Mouse (Mus musculus) liver, postnatal 0 days (tissue): ENCODE measurements around the gene Rex1bd. TPM values are rescaled to one million over a fixed set of nuclear protein-coding genes. Genes with fewer than 3 reads are reported as not detected.

Experiments used
- ATAC-seq: fragments of 200-750 bp; cut with Nextera tagmentation; 2 replicates; pipeline ENCODE4 v1.8.0; 2017; ENCODE audit warnings: mild to moderate bottlenecking, moderate library complexity
- DNase-seq: peaks from one replicate; pipeline ENCODE4 v3.0.0-alpha.2; 2016
- H3K27ac ChIP-seq: fragments of 300-500 bp; sonication (generic); 2 replicates; pipeline ENCODE4 v1.5.1; 2014; ENCODE audit warnings: antibody characterized with exemption, moderate library complexity, mild to moderate bottlenecking, low read depth
- H3K27me3 ChIP-seq: fragments of 300-500 bp; sonication (generic); 2 replicates; pipeline ENCODE4 v1.6.1; 2014; ENCODE audit warnings: low read length, control low read depth, mixed read lengths; ENCODE audit not compliant: insufficient read depth
- H3K36me3 ChIP-seq: fragments of 300-500 bp; sonication (generic); replicated peaks from 2 replicates; pipeline ENCODE4 v1.6.1; 2014; ENCODE audit warnings: mild to moderate bottlenecking, control low read depth, low read length, moderate library complexity, mixed read lengths; ENCODE audit not compliant: insufficient read depth
- H3K4me1 ChIP-seq: fragments of 300-500 bp; sonication (generic); 2 replicates; pipeline ENCODE4 v1.6.1; 2014; ENCODE audit warnings: antibody characterized with exemption, mild to moderate bottlenecking, control low read depth; ENCODE audit not compliant: insufficient read depth
- H3K4me2 ChIP-seq: fragments of 300-500 bp; sonication (generic); 2 replicates; pipeline ENCODE4 v1.6.1; 2014; ENCODE audit warnings: low read depth, mild to moderate bottlenecking, low read length, moderate library complexity, mixed read lengths
- H3K4me3 ChIP-seq: fragments of 300-500 bp; sonication (generic); 2 replicates; pipeline ENCODE4 v1.5.1; 2014; ENCODE audit warnings: low read depth, low read length
- H3K9ac ChIP-seq: fragments of 300-500 bp; sonication (generic); replicated peaks from 2 replicates; pipeline ENCODE4 v1.6.1; 2014; ENCODE audit warnings: mild to moderate bottlenecking, moderate library complexity
- H3K9me3 ChIP-seq: fragments of 300-500 bp; sonication (generic); 2 replicates; pipeline ENCODE4 v1.6.1; 2016; ENCODE audit warnings: mild to moderate bottlenecking, control low read depth, low read length, mixed read lengths
- CTCF ChIP-seq: sonication (generic); IDR thresholded peaks from 2 replicates; pipeline ENCODE4 v1.5.1; 2016; ENCODE audit warnings: antibody characterized with exemption, low read depth
- EP300 ChIP-seq: IDR thresholded peaks from 2 replicates; pipeline ENCODE4 v1.6.1; 2016; ENCODE audit warnings: antibody characterized with exemption, low read depth, mild to moderate bottlenecking
- WGBS: fragments of 180-500 bp; shearing (Covaris S2); extraction: QIAGEN DNeasy Blood & Tissue Kit; methylation state at CpG from one replicate; pipeline ENCODE4 v1.1.7; 2014; ENCODE audit not compliant: insufficient replicate concordance; 5-methylcytosine and 5-hydroxymethylcytosine counted together
- polyA plus RNA-seq: library from polyadenylated mRNA; unstranded; fragments of >200 nt; fragmentation: Nextera tagmentation; extraction: Ambion mirVana; gene quantifications from 2 replicates; pipeline ENCODE4 v1.2.1, GENCODE M21; 2015

Rex1bd gene
- polyA plus RNA-seq, 1 experiment from 2014 or later, result 52.3 TPM

DNA sequence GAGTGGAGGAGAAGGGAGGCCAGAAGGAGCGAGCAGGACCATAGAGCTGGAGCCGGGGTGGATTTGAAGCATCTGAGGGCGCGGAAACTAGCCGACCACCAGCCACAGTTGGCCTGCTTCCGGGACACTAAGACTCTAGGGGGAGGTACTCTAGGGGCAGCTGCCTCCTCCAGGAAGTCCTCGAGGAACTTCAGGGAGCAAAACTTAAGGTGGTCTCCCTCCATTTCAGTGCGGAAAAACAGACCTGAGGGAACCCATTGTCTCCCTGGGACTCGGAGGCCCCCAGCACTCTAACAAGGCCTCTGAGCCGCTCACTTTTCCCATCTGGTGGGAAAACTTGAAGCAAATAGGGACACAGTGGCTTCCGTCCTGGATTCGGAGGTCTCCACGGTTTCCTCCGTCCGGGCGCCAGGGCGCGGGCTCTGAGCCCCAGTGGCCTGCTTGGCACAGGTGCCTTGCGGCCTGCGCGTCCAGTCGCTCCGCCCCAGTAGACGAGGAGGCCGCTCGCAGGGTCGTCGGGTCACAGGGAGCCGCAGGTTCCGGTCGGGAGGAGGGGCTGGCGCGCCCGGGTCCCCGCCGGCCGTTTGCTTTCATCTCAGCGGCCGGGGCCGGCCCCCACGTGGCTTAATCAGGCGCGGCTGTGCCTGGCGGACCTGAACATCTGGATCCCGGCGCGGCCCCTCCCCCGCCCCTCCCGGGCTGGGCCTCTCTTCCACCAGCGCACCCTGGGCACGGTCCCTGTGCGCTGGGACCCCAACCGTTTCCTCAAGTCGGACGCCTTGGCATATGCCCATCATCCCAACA lies 18.4 kb downstream of the Rex1bd start:
- ATAC-seq (peak; percentile 39), DNase-seq (no peak)
- no peak overlapping the region for H3K27ac ChIP-seq
- TF ChIP-seq CTCF (no peak), EP300 (no peak)
- H3K9ac ChIP-seq, result no peak overlapping the region
- H3K4me3 ChIP-seq, result peak overlapping the region; percentile 39
- H3K27me3 ChIP-seq, result peaks cover 96% of the 10 kb centered on the region
- H3K36me3 ChIP-seq, result no peaks in the 10 kb centered on the region
- 2% methylated on average over 47 of the region's 55 CpGs for WGBS
- H3K9me3 ChIP-seq, result no peaks in the 10 kb centered on the region
- H3K4me1 ChIP-seq, result peaks cover 23% of the 10 kb centered on the region
- H3K4me2 ChIP-seq, result peak overlapping the region; percentile 67

DNA sequence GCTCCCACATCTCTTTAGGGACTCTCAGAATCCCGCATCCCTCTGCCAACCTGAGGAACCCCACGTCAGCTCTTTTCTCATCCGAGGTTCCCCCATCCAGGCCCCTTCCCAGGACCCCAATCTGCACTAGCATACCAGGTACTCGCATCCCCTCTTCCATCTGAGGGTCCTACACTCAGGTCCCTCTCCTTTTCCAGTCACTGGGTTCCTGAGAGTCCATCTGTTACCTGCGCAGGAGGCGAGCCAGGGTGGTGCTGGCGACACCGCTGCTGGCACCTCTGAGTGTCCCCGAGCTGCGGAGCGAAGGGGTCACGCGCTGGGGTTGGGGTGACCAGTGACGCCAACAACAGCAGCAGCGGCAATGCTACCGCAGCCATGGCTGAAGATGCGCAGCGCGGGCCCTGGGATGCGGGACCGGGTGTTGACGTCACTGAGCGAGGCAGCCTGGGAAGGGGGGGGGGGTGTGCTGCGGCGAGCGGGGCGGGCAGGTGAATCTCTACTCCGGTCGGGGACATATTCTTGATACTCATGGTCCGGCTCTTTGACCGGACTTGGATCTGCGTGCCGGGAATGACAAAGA lies 19.5 kb downstream of the Rex1bd start, which contains the start of gene Tmem59l:
Tmem59l (minus strand) TSS at position 418 of the 580 bp plus-strand sequence.
- peak within 1 kb of the TSS; percentile 39 for H3K4me3 ChIP-seq
- peaks cover 92% of the 10 kb centered on the region for H3K27me3 ChIP-seq
- peaks cover 18% of the 10 kb centered on the region for H3K4me1 ChIP-seq
- peak within 1 kb of the TSS; percentile 67 for H3K4me2 ChIP-seq
- peak; percentile 15 for DNase-seq
- no peak within 1 kb of the TSS for H3K9ac ChIP-seq
- TF ChIP-seq EP300 (no peak), CTCF (no peak)
- no peaks in the 10 kb centered on the region for H3K36me3 ChIP-seq
- ATAC-seq, result no peak
- 17% methylated on average over 33 of the region's 33 CpGs for WGBS
- H3K9me3 ChIP-seq, result no peaks in the 10 kb centered on the region
- H3K27ac ChIP-seq, result no peak within 1 kb of the TSS

DNA sequence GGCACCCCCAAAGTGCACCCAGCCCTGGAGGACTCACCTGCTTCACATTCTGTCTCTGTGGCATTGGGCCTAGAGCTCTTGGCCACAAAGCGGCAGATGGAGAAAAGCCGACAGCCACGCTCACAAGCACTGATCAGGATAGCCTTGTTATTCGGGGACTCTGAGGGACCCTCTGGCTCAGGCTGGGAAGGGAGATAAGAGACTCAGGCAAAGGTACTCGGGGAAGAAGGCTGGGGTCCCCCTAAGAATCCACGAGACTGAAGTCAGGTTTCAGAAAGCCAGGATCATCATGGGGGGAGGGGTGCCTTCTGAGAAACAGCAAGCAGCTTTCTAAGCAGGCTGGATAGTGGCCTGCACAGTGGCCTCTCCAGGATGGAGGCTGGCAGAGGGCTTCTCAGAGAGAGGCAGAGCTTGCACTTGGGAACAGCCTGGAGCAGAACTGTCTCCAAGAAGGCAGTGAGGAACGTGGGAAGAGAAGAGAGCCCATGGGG lies 20.3 kb downstream of the Rex1bd start:
- Histone ChIP-seq H3K9ac (no peak overlapping the region), H3K4me3 (no peak overlapping the region), H3K4me1 (peaks cover 18% of the 10 kb centered on the region), H3K36me3 (no peaks in the 10 kb centered on the region), H3K4me2 (no peak overlapping the region), H3K27me3 (peaks cover 89% of the 10 kb centered on the region), H3K9me3 (no peaks in the 10 kb centered on the region), H3K27ac (no peak overlapping the region)
- TF ChIP-seq CTCF (no peak), EP300 (no peak)
- no peak for ATAC-seq
- 52% methylated on average over 7 of the region's 7 CpGs for WGBS
- no peak for DNase-seq

DNA sequence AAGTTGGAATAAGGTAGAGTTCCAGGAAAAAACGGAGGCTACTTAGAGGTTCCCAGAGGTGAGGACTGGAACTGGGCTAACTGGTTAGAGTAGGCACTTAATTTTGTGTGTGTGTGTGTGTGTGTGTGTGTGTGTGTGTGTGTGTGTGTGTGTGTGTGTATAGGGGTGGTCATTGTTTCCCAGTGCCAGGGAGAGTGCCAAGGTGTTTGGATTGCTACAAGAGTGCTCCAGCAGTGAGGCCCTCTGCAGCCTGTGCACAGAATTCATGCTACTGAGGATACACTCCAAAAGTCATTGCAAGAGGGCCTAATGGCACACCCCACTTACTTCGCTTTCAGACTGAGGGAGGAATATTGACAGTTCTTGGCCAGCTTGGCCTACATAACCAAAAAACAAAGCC lies 23.6 kb downstream of the Rex1bd start:
- Histone ChIP-seq H3K36me3 (no peaks in the 10 kb centered on the region), H3K4me1 (peaks cover 2% of the 10 kb centered on the region), H3K27ac (no peak overlapping the region), H3K27me3 (peaks cover 62% of the 10 kb centered on the region), H3K9me3 (no peaks in the 10 kb centered on the region), H3K4me2 (no peak overlapping the region), H3K4me3 (no peak overlapping the region), H3K9ac (no peak overlapping the region)
- TF ChIP-seq CTCF (no peak), EP300 (no peak)
- ATAC-seq (no peak), DNase-seq (no peak)
- 63% methylated on average over 2 of the region's 2 CpGs for WGBS

DNA sequence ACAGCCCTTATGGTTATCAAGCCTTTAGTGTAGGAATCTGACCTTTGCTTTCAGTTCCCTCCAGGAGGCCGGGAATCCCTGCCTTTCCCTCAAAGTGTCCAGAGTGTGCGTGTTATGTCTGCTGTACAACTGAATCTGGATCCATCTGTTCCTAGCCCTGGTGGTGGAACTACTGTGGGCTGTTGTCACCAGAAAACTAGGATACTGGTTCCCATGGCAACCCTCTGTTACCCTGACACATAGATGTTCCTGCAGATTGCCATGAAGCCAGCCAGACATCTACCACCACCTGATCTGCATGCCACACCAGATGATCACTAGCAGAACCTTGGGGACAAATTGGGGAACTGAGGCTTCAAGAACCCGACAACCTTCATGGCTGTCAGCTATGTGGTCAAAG lies 24.6 kb downstream of the Rex1bd start:
- no peak for ATAC-seq
- peaks cover 51% of the 10 kb centered on the region for H3K27me3 ChIP-seq
- WGBS, result 62% methylated on average over 3 of the region's 3 CpGs

DNA sequence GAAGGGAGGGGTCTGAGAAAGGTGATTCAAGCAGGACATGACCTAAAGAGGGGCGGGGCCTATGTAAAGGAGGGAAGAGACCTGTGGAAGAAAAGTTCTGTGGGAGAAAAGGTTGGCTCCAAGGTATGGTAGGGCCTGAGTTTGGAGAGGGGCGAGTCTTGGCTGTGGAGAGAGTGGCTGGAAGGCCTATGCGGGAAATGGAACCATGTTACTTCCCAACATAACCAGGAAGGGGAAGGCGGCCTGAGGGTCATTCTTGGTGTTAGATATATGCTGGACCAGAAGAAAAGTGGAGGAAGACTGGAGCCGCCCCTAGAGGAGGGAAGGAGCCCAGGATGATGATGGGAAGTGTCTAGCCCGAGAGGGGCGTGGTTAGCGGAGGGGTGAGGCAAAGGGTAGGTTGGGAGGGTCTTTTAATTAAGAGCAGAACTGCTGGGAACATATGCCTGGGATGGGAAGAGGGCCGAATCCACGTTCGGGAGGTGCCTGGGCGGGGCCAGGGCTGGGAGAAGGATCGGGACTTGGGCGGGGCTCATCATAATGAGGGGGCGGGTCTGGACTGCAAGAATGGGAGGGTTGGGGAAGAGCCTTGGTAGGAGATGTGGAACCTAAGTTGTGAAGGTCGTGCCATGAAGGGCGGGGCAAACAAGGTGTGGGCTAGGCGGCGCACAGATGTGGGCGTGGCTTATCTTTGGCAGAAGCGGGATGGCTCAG lies 29.1 kb downstream of the Rex1bd start:
- H3K36me3 ChIP-seq, result no peaks in the 10 kb centered on the region
- ATAC-seq (peak; percentile 4; the same call in 1 of the 2 replicates), DNase-seq (peak; percentile 69)
- H3K9ac ChIP-seq, result no peak overlapping the region
- no peak for TF ChIP-seq EP300
- TF ChIP-seq CTCF, result no peak
- H3K27ac ChIP-seq, result no peak overlapping the region
- no peaks in the 10 kb centered on the region for H3K9me3 ChIP-seq
- 5% methylated on average over 21 of the region's 21 CpGs for WGBS
- H3K4me1 ChIP-seq, result peaks cover 18% of the 10 kb centered on the region
- H3K27me3 ChIP-seq, result peaks cover 15% of the 10 kb centered on the region; the same call in 1 of the 2 replicates
- H3K4me2 ChIP-seq, result peak overlapping the region; percentile 94
- H3K4me3 ChIP-seq, result peak overlapping the region; percentile 76

More for the DNA sequence above, 24.6 kb downstream of the Rex1bd start:
- DNase-seq, result no peak
- no peak overlapping the region for H3K27ac ChIP-seq
- H3K4me3 ChIP-seq, result no peak overlapping the region
- no peak overlapping the region for H3K9ac ChIP-seq
- no peak overlapping the region for H3K4me2 ChIP-seq
- H3K36me3 ChIP-seq, result no peaks in the 10 kb centered on the region
- H3K4me1 ChIP-seq, result peaks cover 10% of the 10 kb centered on the region
- no peaks in the 10 kb centered on the region for H3K9me3 ChIP-seq
- TF ChIP-seq EP300 (no peak), CTCF (no peak)
